Mouse (Mus musculus): Measurements from ENCODE around the gene 8030474K03Rik.
"Not testable (repeated sequence)": the region's sequence is repeated elsewhere in the genome, so short reads cannot be mapped to it uniquely, and the experiment has no call there.

8030474K03Rik gene

GRCm38 (mm10) chrX:101794342-101794741 is at the start of gene 8030474K03Rik, which contains the start of gene Gm4779:
TSS of gene 8030474K03Rik (plus strand) at chrX:101794656.
TSS of gene Gm4779 (minus strand) at chrX:101794423.
- no peak for DNase-seq (ENCODE audit: low read depth, low spot score)

- no peak for DNase-seq (ENCODE audit: low read depth, low spot score)
Measured at GRCm38 (mm10) chrX:101750144-101750543, 44.3 kb upstream of the 8030474K03Rik start.

- DNase-seq (ENCODE audit: low read depth, low spot score) = no peak
Measured at GRCm38 (mm10) chrX:101754478-101754877, 40.0 kb upstream of the 8030474K03Rik start.

GRCm38 (mm10) chrX:101764621-101765020 is 29.8 kb upstream of the 8030474K03Rik start:
- DNase-seq (ENCODE audit: low read depth, low spot score) = no peak

GRCm38 (mm10) chrX:101765111-101765510 is 29.3 kb upstream of the 8030474K03Rik start:
- DNase-seq (ENCODE audit: low read depth, low spot score) = no peak

GRCm38 (mm10) chrX:101767280-101767679 is 27.2 kb upstream of the 8030474K03Rik start:
- no peak for DNase-seq (ENCODE audit: low read depth, low spot score)

GRCm38 (mm10) chrX:101769478-101769877 is 25.0 kb upstream of the 8030474K03Rik start:
- no peak for DNase-seq (ENCODE audit: low read depth, low spot score)

- DNase-seq (ENCODE audit: low read depth, low spot score) = no peak
Measured at GRCm38 (mm10) chrX:101770307-101770706, 24.1 kb upstream of the 8030474K03Rik start.

- peak; percentile 4 for DNase-seq (ENCODE audit: low read depth, low spot score)
Measured at GRCm38 (mm10) chrX:101772035-101772434, 22.4 kb upstream of the 8030474K03Rik start.

GRCm38 (mm10) chrX:101791551-101791950 is 2.9 kb upstream of the 8030474K03Rik start:
- DNase-seq (ENCODE audit: low read depth, low spot score) = peak; percentile 8

- DNase-seq (ENCODE audit: low read depth, low spot score) = peak; percentile 6
Measured at GRCm38 (mm10) chrX:101805512-101805911, 11.1 kb downstream of the 8030474K03Rik start.

GRCm38 (mm10) chrX:101811750-101812149 is 17.3 kb downstream of the 8030474K03Rik start:
- DNase-seq (ENCODE audit: low read depth, low spot score) = no peak

- no peak for DNase-seq (ENCODE audit: low read depth, low spot score)
Measured at GRCm38 (mm10) chrX:101819163-101819562, 24.7 kb downstream of the 8030474K03Rik start.

GRCm38 (mm10) chrX:101819980-101820379 is 25.5 kb downstream of the 8030474K03Rik start:
- DNase-seq (ENCODE audit: low read depth, low spot score) = not testable (repeated sequence)

- no peak for DNase-seq (ENCODE audit: low read depth, low spot score)
Measured at GRCm38 (mm10) chrX:101847191-101847795, 52.8 kb downstream of the 8030474K03Rik start.

All from skeletal muscle tissue, adult 2 months (tissue).